Mouse (Mus musculus) liver, adult (tissue): Measurements from ENCODE around the gene Stard3.

Source experiments
- GATA4 ChIP-seq: IDR thresholded peaks from 2 replicates; pipeline ENCODE4 v1.6.1; 2014; ENCODE audit warnings: mild to moderate bottlenecking, low read length; ENCODE audit not compliant: insufficient replicate concordance

Gene Stard3

GRCm38 (mm10) chr11:98417074-98417473, 58.9 kb downstream of the Stard3 start:
- TF ChIP-seq GATA4: no peak

- no peak for TF ChIP-seq GATA4
Observed at GRCm38 (mm10) chr11:98418273-98418672, 60.1 kb downstream of the Stard3 start.

GRCm38 (mm10) chr11:98418939-98419547, 60.9 kb downstream of the Stard3 start:
- TF ChIP-seq GATA4: no peak

GRCm38 (mm10) chr11:98426592-98426991, 68.4 kb downstream of the Stard3 start:
- TF ChIP-seq GATA4: no peak

GRCm38 (mm10) chr11:98428436-98428835, 70.3 kb downstream of the Stard3 start:
- no peak for TF ChIP-seq GATA4
